Mouse (Mus musculus): ENCODE measurements around the gene Vapb.
"Not testable (repeated sequence)": the region's sequence is repeated elsewhere in the genome, so short reads cannot be mapped to it uniquely, and the experiment has no call there.

Gene Vapb

DNA sequence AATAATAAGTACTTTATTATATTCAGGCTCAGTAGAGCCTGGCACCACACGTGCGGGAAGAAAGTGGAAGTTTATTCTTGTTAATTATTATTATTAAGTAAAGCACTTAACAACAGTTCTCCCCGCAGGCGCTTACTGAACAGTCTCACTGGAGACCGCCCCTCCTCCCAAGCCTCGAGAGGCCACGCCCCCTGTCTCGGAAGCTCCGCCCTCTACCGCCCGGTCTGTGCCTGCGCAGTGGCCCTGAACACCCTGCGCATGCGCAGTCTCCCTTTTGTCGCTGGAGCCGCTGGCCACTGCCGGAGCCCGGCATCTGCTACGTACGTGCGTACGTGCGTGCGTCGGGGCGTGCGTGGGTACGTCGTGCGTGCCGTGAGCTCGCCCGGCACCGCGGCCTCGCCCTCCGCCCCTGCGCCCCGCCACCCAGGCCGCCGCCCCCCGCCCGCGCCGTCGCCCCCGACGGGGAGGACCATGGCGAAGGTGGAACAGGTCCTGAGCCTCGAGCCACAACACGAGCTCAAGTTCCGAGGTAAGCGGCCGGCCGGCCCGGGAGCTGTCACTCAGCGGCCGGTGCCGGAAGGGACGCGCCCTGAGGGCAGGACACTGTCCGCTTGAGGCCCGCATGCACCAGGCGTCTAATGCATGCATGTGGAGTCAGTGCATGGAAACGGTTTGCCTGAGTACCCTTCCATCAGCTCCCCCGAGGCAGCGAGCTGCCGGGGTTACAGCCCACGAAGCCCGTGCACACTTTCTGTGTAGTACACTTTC, at the start of gene Vapb:
TSS of gene Vapb (plus strand) at position 290 of the 768 bp plus-strand sequence.
- peak; percentile 100 for DNase-seq (ENCODE audit: low spot score in 2 of 2)

- no peak for DNase-seq (ENCODE audit: low spot score in 2 of 2)
These were observed 47.5 kb upstream of the Vapb start for GRCm38 (mm10) chr2:173689835-173690234.

- DNase-seq (ENCODE audit: low spot score in 2 of 2) = no peak
These were observed 45.6 kb upstream of the Vapb start for GRCm38 (mm10) chr2:173691748-173692147.

DNA sequence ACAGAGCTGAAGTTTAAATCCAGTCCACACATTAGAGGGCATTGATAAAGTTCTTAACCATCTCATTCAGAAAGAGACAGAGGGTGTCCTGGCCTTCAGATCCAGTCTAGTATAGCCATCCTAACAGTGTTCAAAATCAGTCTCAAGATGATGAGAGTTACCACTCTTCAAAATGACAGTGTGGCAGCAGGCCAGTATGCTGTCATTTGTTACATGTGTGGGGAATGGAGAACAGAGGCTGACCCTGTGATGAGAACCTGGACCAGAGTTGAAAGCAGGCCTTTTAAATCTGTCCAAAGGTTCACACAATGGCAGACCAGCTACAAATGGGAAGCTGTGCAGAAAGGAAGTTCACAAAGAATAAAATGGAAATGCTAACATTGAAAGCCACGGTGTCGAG, 44.6 kb upstream of the Vapb start:
- no peak for DNase-seq (ENCODE audit: low spot score in 2 of 2)

- DNase-seq (ENCODE audit: low spot score in 2 of 2) = no peak
These were observed 38.5 kb upstream of the Vapb start for GRCm38 (mm10) chr2:173698850-173699249.

DNA sequence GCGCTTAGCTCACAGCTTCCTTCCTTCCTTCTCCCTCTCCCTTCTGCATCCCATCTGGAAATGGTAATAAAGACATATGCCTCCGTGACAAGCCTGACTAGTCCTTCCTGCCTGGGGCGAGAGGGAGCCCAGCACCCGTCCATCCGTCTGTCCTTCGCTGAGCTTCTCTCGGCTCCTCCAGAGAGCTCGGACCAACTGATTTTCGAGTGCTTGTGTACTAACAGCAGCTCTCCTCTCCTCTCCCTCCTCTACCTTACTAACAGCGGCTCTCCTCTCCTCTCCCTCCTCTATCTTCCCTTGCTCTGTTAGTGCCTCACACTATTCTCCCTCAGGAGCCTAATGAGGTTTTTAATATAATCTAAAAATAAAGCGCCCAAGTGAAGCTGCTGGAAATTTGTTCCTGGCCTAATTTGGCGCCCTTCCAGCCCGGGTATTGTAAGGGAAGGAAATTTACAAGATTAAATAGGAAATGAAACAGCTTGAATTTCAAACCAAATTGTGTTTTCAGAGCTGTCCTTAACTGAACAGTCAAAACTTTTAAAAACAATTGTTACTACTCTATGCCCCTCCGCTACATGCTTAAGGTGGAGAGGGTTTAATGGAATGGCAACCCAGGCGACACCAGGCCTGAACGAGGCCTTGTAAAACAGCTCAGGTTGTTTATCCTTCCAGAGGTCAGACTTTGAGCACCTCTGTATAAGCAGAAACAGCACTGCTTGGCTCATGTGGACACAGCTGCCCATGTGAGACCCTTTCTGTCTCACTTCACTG, 35.0 kb upstream of the Vapb start:
- DNase-seq (ENCODE audit: low spot score in 2 of 2) = no peak

- DNase-seq (ENCODE audit: low spot score in 2 of 2) = no peak
These were observed 34.5 kb upstream of the Vapb start for GRCm38 (mm10) chr2:173702867-173703237.

DNA sequence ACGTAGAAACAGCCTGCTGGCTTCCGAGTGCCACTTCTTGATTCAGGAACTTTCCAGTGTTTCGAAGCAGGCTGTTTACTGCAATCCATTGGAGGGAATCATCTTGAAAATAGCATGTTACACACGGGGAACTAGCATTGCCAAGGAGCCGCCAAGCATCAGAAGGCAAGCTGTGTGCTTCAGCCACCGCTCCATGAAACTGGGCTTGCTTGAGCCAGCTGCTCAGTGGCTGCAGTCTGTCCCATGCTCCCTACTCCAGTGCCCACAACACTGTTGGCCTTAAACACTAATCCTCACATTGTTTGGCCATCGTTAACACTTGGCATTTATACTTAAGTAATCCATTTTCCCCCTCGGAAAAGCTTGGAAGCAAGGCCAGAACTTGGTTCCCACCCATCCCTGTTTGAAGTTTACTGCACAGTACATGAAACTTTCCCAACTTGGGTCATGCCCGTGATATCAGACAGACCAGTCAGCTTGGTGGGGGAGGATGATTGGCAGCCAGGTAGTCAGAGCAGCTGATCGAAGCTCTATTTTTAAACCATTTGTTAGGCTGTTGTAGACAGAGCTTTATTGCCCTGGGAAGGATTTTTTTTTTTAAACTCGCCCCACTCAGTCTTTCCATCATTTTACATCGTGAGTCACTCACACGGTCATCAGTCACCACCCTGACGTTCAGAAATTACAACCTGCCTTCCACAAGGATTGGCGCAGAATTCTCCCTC, 31.3 kb upstream of the Vapb start:
- DNase-seq (ENCODE audit: low spot score in 2 of 2) = no peak

GRCm38 (mm10) chr2:173707626-173708025, 29.7 kb upstream of the Vapb start:
- DNase-seq (ENCODE audit: low spot score in 2 of 2) = not testable (repeated sequence)

GRCm38 (mm10) chr2:173710193-173710592, 27.1 kb upstream of the Vapb start:
- no peak for DNase-seq (ENCODE audit: low spot score in 2 of 2)

DNA sequence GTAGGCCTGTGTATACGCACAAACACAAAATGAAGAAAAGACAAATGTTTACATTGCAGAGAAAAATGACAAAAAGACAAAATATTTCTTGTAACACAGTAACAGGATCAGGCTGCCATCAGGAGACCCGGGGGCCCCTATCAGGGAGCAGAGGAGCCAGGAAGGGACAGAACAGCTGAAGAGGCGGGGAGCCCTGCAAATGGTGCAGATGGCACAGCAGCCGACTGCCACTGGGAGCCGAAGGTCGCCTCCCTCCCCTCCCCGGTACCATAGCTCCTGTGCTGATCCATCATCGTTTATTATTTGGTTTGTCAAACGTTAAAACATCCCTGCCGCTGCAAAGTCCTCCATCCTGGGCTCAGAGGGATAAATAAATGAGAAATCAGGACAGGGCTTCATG, 24.7 kb upstream of the Vapb start:
- DNase-seq (ENCODE audit: low spot score in 2 of 2) = no peak

DNA sequence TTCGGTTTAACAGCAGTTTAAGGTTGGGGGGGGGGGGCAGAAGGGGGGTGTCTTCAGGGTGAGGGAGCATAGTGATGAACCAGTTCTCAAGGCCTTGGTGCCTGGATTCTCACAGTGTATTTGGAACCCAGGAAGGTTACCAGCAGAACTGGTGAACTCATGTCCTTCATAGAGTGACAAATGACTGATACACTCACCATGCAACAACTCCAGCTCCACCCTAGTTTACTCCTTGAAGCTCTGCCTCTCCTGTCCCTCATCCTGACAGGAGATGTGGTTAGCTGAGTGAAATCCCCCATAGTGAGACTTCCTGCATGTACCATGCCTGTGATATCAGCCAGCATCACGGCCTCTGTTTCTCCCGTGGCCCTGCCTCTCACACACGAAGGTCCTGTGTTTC, 24.1 kb upstream of the Vapb start:
- DNase-seq (ENCODE audit: low spot score in 2 of 2) = no peak

- no peak for DNase-seq (ENCODE audit: low spot score in 2 of 2)
These were observed 22.6 kb upstream of the Vapb start for GRCm38 (mm10) chr2:173714620-173715218.

DNA sequence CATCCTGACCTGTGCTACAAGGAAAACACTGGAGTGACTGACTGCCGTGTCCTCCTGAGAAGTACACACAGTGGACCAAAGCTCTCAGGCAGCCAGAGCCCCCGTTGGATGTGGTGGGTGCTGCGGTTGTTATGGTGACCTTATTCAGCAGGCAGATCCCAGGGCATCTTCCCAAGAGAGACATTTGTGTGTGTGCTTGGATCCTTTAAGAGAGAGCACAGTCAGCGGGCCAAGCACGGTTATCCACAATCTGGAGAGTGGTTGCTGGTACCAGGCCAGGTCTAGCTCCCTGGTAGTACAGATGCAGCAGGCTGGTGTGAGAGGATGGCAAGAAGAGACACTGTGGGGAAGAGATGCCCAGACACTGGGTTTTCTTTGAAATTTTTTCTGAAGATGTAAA, 20.3 kb upstream of the Vapb start:
- DNase-seq (ENCODE audit: low spot score in 2 of 2) = no peak

- not testable (repeated sequence) for DNase-seq (ENCODE audit: low spot score in 2 of 2)
These were observed 18.2 kb upstream of the Vapb start, which contains the start of gene 1700010B08Rik for GRCm38 (mm10) chr2:173719115-173719514. 1700010B08Rik (plus strand) TSS chr2:173719415.

- no peak for DNase-seq (ENCODE audit: low spot score in 2 of 2)
These were observed 15.0 kb upstream of the Vapb start for GRCm38 (mm10) chr2:173722251-173722857.

GRCm38 (mm10) chr2:173724382-173724781, 12.9 kb upstream of the Vapb start:
- no peak for DNase-seq (ENCODE audit: low spot score in 2 of 2)

DNA sequence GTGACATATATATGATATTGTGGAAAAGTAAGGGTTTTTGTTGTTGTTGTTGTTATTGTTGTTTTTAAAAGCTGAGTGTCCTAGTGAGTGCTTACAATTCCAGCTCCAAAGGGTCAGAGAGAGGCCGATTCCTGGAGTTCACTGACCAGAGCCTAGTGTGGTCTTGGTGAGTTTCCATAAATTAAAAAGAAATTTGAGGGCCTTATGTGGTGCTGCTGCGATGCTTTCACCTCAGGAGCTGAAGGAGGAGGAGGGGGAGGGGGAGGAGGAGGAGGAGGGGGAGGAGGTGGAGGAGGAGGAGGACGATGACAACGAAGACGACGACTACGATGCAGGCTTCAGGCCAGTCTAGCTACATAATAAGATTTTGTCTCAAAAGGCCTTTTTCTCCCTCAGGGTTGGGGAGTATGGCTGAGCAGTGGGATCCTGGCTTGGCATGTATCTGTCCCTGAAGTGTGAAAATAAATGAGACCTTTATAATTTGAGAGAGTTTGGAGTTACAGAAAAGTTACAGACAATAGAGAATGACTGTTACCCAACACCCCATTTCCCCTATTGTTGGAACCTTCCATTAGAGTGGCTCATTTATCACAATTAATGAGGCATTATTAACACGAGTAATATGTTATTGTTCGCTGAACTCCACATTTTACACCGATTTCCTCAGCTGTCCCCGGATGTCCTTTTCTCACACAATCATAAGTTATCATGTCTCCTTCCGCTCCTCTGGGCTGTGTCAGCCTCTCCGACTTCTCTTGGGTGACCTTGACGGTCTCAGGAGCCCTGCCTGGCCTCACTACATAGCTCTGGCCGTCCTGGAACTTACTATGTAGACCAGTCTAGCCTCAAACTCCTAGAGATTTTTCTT, 12.1 kb upstream of the Vapb start:
- no peak for DNase-seq (ENCODE audit: low spot score in 2 of 2)

GRCm38 (mm10) chr2:173725819-173726218, 11.5 kb upstream of the Vapb start:
- DNase-seq (ENCODE audit: low spot score in 2 of 2) = no peak

- no peak for DNase-seq (ENCODE audit: low spot score in 2 of 2)
These were observed 6.8 kb upstream of the Vapb start for GRCm38 (mm10) chr2:173730444-173730966.

All from spleen, postnatal 4 days (tissue).